Mouse (Mus musculus) regulatory T cell (primary cell): ENCODE results near the gene Scn10a.

Source experiments
- in situ Hi-C: fragments of 300-600 bp; cut with MboI, MseI; formaldehyde crosslinking; loops from one replicate; pipeline ENCODE4 v1.15.1; 2025; ENCODE audit warnings: high pct_unique_total_duplicates

Scn10a gene

DNA sequence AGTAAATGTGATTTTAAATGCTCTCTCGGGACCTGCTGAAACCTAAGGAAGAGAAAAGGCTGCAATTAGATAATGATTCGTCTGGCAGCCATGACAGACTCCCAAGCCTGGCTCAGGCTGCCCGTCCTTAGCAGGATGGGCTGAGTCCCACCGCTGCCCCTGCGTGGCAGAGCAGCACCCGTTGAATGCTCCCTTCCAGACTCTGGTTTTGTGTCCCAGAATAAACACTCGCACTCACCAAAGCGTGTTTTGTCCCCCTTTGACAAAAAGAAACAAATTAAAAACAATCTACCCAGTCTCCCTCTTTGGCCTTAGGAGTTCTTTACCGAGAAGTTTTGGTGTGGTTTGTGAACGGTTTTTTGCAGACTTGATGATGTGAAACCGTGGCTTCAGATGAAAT, at the start of gene Scn10a:
TSS of gene Scn10a (minus strand) at position 101 of the 400 bp plus-strand sequence.
- in situ Hi-C loops, result no loop called here

DNA sequence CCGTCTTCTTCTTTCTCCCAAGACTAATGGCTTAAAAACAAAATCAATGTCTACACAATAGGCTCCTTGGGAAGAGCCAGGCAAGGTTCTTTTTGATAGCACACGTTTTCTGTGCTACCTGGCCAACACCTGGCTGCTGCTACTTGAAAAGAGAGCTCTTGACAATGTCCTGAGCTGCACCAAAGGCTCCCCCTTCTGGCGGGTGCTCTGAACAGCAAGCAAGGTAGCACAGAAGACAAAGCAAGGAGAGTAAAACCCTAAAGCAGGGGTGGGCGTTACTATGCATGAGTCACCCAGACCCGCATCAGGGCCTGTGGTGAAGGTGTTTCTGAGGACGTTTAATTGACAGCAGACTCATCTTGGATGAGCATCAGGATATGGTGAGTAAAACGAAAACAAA, 49.5 kb upstream of the Scn10a start:
- in situ Hi-C loops, result no loop called here

DNA sequence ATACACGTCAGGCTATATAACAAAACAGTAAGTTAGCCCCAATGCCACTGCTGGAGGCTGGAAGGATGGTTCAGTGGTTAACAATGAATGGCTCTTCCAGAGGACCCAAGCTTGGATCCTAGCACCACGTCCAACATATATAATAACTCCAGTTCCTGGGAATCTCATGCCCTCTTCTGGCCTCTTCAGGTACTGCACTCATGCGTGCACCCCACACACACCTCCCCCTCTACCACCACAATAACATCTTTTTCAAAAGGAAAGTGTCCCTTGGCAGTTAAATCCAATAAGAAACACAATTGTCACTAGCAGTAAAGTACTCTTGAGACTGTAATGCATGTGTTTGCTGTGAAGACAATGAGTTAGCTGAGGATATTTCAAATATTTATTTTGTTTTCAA, 41.1 kb upstream of the Scn10a start:
- in situ Hi-C loops, result no loop called here

DNA sequence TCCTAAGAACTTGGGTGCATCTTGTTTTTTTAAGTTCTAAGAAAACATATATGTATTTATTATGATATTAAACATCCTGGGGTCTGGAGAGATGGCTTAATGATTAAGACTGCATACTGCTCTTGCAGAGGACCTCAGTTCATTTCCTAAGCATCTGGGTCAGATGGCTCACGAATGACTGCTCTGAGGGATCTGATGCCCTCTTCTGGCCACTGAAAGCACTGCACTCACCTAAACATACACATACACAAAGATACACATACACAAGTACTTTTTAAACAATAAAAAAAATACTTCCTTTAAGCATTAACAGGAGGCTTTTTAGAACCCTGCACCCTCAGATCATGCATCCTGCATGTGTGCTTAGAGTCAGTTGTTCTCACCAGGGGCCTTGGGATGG, 40.3 kb upstream of the Scn10a start:
- in situ Hi-C loops, result no loop called here

DNA sequence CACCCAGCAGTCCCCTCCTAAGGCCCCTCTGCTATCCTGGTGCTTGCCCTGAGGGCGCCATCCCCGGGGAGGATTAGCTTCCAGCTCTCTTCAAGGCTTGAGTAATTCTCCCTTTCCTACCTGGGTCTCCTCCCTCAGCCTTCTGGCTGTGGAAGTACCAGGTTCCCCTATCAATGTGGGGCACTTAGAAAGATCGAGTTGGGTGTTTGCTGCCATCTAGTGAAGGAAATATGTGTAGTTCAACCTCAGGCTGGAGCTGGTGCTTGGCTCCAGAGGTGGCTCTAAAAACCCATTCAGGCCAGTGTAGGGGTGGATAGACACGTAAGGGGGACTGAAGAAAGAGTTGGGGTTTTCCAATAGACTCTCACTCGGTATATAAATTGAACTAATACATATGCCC, 32.4 kb upstream of the Scn10a start:
- in situ Hi-C loops, result loop anchor here (5.0 kb wide), 1 partner anchor 104 kb away; no protein-coding TSS in a partner anchor

DNA sequence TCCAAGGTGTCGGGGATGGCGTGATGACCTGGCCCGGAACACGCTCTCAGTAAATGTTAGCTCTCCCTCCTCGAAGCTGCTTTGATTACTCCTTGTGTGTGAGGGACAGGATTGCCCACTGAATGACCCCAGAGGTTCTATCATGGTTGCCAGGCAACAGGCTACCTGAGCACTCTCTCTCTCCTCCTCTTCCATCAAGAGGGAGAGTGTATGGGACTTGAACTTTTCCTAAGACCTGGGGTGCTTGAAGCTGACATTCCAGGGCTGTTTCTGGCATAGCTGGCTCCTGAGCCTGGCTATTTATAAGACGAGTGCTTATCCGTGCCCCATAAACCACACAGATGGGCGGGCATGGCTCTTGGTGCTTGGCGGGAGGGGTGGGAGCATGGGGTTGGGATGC, 30.0 kb upstream of the Scn10a start:
- in situ Hi-C loops, result no loop called here

DNA sequence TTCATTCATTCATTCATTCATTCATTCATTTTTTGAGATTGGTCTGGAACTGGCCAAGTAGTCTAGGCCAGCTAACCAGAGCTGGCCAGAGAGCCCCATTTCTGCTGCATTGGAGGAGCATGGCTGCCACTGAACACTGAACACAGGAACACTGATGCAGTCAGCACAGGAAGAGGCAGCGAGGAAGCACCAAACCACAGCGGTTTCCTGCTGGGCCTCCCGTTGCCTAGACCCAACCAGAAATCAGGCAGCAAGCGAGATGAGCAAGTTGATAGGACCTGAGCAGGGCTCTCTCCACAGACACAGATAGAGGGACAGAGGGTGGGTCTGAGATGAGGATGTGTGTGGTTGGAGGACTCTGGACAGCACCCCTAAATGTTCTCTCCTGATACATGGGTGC, 24.8 kb upstream of the Scn10a start:
- in situ Hi-C loops, result no loop called here

DNA sequence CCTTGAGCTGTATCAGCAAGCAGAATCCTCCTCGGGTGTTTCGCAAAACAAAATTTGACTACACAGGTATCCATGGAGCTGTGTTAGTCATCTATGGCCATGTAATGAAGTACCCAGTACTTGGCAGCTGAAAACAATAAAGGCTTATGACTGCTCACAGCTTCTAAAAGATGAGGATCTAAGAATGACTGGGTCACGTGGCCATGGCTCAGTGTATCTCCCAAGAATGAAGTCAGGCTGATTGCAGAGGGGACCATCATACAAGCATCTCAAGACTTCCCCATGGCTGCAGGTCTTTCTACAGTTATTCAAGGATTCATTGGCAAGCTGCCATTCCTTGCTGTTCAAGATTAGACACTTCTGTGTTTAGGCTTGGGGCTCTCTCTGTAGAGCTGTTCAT, 24.2 kb upstream of the Scn10a start:
- in situ Hi-C loops, result no loop called here

DNA sequence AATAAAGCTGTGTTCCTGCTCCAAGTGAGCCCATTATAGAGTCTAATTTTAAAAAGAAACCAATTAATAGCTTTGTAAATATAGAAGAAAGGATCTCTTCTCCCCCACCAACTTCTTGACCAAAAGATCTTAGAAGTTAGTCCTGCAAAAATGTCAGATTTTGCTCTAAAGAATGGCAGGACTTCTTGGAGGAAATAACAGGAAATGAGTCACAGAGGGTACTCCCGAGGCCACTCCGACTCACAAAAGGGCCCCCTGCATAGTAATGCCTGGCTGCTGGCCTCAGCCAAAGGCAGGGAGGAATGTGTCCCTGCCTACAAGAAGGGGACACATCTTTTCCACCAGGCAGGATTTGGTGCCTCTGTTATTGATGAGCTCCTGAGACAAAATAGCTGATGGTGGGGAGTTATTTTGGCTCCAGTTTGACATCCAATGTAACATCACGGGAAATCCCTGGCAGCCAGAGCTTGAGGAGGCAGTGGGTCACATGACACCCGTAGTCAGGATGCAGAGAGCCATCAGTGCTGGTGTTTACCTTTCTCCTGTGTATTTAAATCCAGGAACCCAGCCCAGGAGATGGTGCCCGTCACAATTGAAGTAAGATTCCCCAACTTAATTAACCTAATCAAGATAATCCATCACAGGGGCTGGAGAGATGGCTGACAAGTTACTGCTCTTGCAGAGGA, 22.1 kb upstream of the Scn10a start:
- in situ Hi-C loops, result no loop called here

DNA sequence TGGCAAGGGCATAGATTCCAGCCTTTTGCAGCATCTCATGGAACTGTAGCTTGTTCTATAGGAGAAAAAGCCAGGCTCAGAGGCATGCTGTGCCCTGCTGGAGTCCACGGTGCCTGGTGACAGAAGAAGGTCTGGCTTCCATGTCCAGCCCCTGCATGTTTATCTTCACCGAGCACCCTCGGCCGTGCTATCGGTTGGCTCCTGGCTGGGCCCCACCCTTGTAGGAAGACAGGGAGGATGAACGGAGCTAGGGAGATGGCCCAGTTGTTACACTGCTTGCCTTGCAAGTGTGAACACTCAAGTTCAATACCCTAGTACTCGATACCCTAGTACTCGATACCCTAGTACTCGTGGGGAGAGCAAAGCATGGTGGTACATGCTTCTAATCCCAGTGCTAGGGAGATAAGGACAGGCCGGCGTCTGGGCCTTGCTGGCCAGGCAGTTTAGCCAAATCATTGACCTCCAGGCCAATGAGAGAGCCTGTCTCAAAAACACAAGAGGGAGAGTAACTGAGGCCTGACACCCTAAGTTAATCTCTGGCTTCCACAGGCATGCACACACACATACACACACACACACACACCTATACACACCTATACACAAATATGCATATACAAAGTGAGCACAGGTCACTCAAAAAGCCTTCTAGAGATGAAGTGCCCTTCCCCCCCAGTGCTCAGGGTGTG, 9.4 kb upstream of the Scn10a start:
- in situ Hi-C loops, result no loop called here

DNA sequence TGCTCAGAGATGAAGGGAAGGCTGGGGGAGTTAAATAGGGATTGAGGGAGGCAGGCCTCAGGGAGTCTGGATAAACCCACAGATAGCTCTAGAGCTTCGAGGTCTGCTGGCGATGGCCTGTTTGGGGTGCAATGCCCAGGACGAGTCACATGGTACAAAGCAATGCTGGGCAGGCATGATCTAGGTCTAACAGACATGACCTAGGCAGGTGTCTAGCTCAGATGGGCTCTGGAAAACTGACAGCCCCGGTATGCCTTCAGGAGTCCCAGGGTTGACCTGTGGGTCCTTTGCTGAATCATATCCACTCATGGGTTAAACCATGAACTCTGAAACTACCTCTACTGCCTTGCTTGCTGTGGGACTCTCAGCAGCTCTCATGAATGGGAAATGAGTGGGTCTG, 7.9 kb upstream of the Scn10a start:
- in situ Hi-C loops, result no loop called here

DNA sequence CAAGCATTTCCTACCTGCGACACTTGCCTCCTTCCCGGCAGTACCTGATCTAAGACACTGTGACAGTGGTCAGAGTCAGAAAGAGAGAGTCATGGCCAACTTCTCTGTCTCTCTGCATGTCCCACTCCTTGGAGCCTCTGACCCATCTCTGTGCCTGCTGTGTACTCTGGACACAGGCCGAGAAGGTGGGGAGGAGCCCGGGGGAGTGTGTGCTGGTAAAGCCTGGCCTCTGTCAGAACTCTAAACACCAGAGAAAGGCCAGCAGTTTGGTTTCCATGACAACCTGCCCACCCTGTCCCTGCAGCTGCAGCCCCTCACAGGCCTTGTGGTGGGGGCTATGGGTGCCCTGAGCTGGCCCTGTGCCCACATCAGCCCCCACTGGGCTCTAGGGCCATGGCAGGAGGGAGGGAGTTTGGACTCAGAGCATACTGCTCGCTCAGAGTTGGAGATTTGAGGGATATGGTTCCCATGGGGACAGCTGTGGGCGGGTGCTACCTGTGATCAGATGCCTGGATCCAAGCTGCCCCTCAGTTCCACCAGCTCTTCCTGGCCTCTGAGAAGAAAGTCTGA, 6.3 kb upstream of the Scn10a start:
- in situ Hi-C loops, result no loop called here

DNA sequence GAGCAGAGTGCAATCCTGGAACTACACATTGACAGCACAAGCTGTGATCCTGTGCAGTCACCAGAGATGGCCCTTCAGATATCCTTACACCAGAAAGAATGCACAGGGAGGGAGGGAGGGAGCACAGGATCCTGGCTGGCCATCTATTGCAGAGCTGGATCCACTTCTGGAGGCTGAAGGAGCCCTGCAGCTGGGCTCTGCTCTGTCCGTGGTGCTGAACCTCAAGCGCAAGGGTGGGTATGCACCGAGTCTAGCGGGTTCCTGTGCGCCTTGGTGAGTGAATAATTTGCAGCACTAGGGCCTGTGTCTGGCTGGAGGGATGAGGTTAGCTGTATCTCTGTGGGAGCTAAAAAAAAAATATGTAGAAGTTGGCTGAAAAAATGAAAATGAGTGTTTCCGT, 12.4 kb downstream of the Scn10a start:
- in situ Hi-C loops, result no loop called here

DNA sequence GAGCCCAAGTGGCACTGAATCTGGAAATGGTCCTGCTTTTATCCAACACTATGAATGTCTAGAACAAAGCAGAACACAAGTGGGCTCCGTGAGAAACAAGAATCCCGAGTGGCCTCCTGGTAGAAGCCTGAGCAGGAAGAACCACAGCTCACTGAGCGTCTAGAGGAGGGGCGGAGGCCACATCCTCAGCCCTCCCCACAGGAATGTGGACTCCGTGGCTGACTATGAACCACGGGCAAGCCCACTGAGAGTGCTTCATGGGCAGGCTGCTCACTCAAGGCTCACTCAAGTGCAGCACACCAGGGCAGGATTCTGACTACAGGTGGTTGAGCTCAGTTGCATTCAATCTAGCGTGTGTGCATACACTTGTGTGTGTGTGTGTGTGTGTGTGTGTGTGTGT, 27.6 kb downstream of the Scn10a start:
- in situ Hi-C loops, result no loop called here

DNA sequence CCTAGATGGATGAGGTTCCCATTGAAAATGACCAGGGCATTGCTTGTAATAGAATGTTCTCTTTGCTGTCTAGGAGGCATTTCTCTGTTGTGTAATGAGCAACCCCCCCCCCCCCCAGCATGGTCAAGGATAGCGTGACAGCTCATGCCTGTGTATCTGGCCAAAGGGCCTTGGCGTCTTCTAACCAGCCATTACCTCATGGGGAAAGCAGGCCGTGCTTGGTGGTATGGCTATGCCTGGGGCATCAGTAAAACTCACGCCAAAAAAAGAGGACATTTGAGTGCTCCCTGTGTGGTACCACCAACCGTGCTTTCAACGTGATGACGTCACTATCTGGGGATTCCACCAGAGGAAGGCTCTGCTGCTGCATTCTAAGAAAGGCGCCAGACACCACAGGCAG, 28.1 kb downstream of the Scn10a start:
- in situ Hi-C loops, result no loop called here

DNA sequence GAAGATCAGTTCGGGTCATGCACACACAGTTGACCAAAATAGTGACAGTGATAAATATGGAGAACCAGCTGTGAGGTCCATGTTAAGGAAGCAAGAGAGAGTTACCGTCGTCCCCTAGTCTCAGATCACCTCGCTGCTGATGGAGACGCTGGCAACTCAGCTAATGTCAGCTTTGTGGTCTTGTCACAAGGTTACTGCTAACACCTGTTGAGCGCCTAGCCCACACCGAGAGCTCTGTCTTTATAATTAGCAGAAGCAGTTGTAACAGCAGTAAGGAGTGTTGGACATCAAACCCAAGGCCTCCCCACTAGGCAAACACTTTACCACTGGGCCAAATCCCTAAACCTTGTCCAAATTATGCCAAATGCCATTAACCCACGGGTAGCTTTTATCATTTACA, 31.2 kb downstream of the Scn10a start:
- in situ Hi-C loops, result no loop called here

DNA sequence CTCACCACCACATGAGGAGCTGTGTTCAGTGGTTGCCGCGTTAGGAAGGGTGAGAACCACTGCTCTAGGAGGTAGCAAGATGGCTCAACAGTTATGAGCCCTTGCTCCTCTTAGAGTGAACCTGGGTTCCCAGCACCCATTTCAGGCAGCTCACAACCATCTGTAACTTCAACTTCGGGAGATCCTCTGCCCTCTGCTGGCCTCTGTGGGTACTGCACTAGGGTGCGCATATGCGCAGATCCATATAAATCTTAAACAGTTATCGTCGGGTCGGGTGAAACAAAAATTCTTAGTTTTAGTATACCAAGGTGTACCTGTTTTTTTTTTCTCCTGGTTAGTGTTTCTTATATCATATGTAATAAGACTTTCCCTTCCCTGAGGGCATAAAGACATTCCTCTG, 32.9 kb downstream of the Scn10a start:
- in situ Hi-C loops, result no loop called here

DNA sequence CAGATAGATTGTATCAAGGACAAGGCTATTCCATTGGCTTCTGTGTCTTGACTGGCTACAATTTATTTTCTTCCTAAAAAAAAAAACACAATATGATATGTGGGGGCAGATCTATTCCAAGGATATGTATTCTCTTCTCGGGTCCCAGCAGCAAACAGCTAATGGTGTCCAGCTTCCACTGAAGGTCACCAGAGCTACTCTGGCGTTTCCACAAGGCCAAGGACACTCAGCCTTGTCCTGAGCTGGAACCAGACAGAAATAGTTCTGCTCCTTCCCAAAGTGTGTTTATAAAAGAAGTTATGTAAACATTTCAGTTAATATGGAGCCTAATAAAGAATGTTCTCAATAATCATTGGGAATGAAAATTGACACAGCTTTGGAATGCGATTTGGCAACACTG, 38.2 kb downstream of the Scn10a start:
- in situ Hi-C loops, result no loop called here

DNA sequence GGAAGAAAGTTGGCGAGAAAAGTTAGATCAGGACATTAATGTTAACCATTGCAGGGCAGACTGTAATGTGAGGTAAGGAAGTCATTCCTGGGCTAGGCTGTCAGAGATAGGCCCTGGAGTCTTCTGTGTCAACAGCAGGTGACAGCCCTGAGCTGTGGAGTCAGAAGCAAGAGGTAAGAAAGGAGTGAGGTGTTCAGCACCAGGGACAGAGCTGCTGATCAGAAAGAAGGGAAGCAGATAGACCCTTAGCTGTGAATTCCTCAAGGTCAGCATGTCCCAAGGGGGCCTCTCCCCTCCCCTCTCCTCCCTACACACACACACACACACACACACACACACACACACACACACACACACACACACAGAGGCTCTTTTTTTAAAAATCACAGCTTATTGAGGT, 55.0 kb downstream of the Scn10a start:
- in situ Hi-C loops, result no loop called here

DNA sequence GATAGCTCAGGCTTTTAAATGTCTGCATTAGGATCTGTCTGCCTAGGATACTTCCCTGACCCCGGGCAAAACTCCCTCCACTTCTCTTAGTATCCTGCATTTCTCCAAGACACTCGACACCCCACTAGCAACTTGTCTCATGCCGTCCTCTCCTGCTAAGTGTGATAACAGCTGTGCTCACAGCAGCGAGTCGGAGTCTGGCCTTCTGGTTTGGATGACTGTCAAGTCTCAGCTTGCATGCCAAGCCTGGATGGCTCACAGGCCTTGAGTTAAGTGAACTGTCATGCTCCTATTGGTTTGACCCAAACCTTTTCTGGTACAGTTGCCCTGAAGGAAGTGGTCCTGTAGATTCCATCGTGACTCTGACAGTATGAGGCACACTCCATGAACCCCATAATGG, 63.0 kb downstream of the Scn10a start:
- in situ Hi-C loops, result loop anchor here (10.0 kb wide), 1 partner anchor 489 kb away; the partner anchor contains the start of gene Mobp

DNA sequence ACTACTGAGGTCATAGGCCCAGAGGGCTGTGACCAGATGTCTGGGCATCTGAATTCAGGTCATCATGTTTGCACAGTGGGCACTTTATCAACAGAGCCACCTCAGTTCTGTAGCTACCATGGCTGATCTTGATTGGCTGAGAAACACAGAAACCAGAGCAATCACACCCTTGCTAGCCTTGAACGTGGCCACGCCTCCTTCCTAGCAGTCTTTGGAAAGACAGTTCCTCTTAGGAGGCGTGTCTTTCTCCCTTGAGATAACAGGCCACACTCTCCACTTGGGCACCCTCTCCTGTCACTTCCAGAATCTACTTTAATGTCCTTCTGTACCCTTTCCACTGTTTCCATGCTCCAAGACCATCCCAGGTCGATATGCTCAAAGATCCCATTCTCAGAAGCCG, 65.4 kb downstream of the Scn10a start:
- in situ Hi-C loops, result loop anchor here (10.0 kb wide), 1 partner anchor 491 kb away; the partner anchor contains the start of gene Mobp

DNA sequence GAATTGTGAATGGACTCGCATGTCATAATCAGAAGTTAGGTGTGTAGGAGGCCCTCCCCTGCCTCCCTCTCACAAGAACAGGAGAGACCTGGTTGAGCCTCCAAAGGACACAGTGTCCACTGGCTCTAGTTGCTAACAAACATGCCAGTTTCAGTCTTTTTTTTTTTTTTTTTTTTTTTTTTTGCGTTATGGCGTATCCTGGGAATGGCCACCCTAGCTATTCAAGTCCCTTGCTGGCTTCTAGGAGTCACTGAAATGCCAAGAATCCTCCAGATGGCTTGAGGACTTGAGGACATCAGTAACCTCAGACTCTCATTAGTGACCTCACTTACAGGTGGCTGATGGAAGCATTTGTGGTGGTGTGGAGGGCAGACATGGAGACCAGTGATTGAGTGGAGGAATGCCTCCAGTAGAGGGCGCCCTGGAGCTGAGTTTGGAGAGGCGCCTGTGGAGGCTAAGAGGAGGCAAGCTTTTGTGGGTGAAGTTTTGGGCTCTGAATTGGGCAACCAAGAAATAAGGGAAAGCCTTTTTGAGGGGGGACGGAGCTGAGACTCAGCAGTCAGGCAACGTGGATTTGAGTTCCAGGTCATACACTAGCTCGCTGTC, 72.1 kb downstream of the Scn10a start:
- in situ Hi-C loops, result loop anchor here (5.0 kb wide), 1 partner anchor 105 kb away; no protein-coding TSS in a partner anchor

DNA sequence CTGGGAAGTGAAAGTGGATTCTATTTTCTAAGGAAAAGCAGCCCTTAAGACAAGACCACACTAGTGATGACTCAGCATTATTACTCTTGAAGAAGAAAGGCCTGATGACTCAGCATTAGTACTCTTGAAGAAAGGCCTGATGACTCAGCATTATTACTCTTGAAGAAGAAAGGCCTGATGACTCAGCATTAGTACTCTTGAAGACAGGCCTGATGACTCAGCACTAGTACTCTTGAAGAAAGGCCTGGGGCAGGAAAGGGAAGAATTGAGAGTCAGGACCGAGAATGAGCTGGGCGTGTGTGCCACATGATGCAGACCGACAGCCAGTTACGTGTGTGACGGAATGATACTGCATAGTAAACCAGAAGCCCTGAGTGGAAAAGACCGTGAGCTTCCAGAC, 77.1 kb downstream of the Scn10a start:
- in situ Hi-C loops, result no loop called here
